Mouse (Mus musculus): ENCODE measurements at regions not wholly inside any gene's neighbourhood (a gene's known extent, or its start where the extent isn't known, plus 50 kb on each side); places are given as distances from the start of the nearest gene placed in this dataset.

GRCm38 (mm10) chr8:7894338-7894737 is 766.7 kb downstream of the Efnb2 start:
- no peaks in the 10 kb centered on the region for H3K79me2 ChIP-seq (ENCODE audit: control insufficient read depth, insufficient read depth, low read length, poor library complexity)
- H3K36me3 ChIP-seq (ENCODE audit: control insufficient read depth in 1 of 2, insufficient read depth in 2 of 2, low read length in 2 of 2): no peaks in the 10 kb centered on the region
- no peak overlapping the region for H3K9ac ChIP-seq (ENCODE audit: control insufficient read depth, low read depth, low read length, poor library complexity, severe bottlenecking)
- no peaks in the 10 kb centered on the region for H3K27me3 ChIP-seq (ENCODE audit: control insufficient read depth in 1 of 2, insufficient read depth in 2 of 2, low read length in 2 of 2)
- H3K4me3 ChIP-seq (ENCODE audit: control insufficient read depth in 1 of 2, insufficient read depth in 1 of 2, low read depth in 2 of 2, low read length in 2 of 2): no peak overlapping the region
- TF ChIP-seq MYC (IDR thresholded peaks at IDR 0.05; ENCODE audit: low read depth, low read length) (no peak), CTCF (IDR thresholded peaks at IDR 0.05 in 2 of 3, conservative IDR thresholded peaks at IDR 0.05 in 1 of 3; ENCODE audit: control insufficient read depth in 1 of 3, insufficient read depth in 1 of 3, low read depth in 2 of 3, low read length in 3 of 3, poor library complexity in 1 of 3, severe bottlenecking in 1 of 3) (no peak), SIN3A (IDR thresholded peaks at IDR 0.05; ENCODE audit: low read length) (no peak), NELFE (IDR thresholded peaks at IDR 0.05; ENCODE audit: low read depth, low read length) (no peak), GABPA (IDR thresholded peaks at IDR 0.05; ENCODE audit: low read depth, low read length) (no peak), ZNF384 (IDR thresholded peaks at IDR 0.05; ENCODE audit: low read depth, low read length) (no peak), MAZ (IDR thresholded peaks at IDR 0.05; ENCODE audit: low read depth, low read length) (no peak), USF2 (IDR thresholded peaks at IDR 0.05; ENCODE audit: borderline replicate concordance in 1 of 2, insufficient read depth in 1 of 2, low read depth in 1 of 2, low read length in 2 of 2) (no peak), POLR2A (IDR thresholded peaks at IDR 0.05; ENCODE audit: control insufficient read depth in 1 of 2, insufficient read depth in 1 of 2, low read depth in 1 of 2, low read length in 2 of 2, poor library complexity in 1 of 2) (no peak), ELF1 (IDR thresholded peaks at IDR 0.05; ENCODE audit: low read depth, low read length) (no peak), HCFC1 (IDR thresholded peaks at IDR 0.05; ENCODE audit: low read depth, low read length) (no peak), MEF2A (IDR thresholded peaks at IDR 0.05; ENCODE audit: extremely low read depth, insufficient replicate concordance, low read depth, low read length, poor library complexity, severe bottlenecking) (no peak)
- H3K9me3 ChIP-seq (replicated peaks; ENCODE audit: insufficient read depth, low read length): no peaks in the 10 kb centered on the region
- H3K4me1 ChIP-seq (ENCODE audit: control insufficient read depth in 1 of 2, insufficient read depth in 2 of 2, low read length in 2 of 2): no peaks in the 10 kb centered on the region
- no peak for DNase-seq (ENCODE audit: low read depth, low spot score)
- H3K27ac ChIP-seq (ENCODE audit: control insufficient read depth, low read depth, low read length): no peak overlapping the region

- Histone ChIP-seq H3K4me3 (ENCODE audit: control insufficient read depth in 1 of 2, insufficient read depth in 1 of 2, low read depth in 2 of 2, low read length in 2 of 2) (no peak overlapping the region), H3K9me3 (replicated peaks; ENCODE audit: insufficient read depth, low read length) (no peaks in the 10 kb centered on the region), H3K36me3 (ENCODE audit: control insufficient read depth in 1 of 2, insufficient read depth in 2 of 2, low read length in 2 of 2) (no peaks in the 10 kb centered on the region), H3K27ac (ENCODE audit: control insufficient read depth, low read depth, low read length) (no peak overlapping the region), H3K27me3 (ENCODE audit: control insufficient read depth in 1 of 2, insufficient read depth in 2 of 2, low read length in 2 of 2) (no peaks in the 10 kb centered on the region), H3K9ac (ENCODE audit: control insufficient read depth, low read depth, low read length, poor library complexity, severe bottlenecking) (no peak overlapping the region), H3K4me1 (ENCODE audit: control insufficient read depth in 1 of 2, insufficient read depth in 2 of 2, low read length in 2 of 2) (no peaks in the 10 kb centered on the region), H3K79me2 (ENCODE audit: control insufficient read depth, insufficient read depth, low read length, poor library complexity) (no peaks in the 10 kb centered on the region)
- TF ChIP-seq TAL1 (IDR thresholded peaks at IDR 0.05; ENCODE audit: low read length): no peak
- TF ChIP-seq BHLHE40 (IDR thresholded peaks at IDR 0.05; ENCODE audit: borderline replicate concordance, low read depth, low read length): no peak
- TF ChIP-seq POLR2A (IDR thresholded peaks at IDR 0.05; ENCODE audit: control insufficient read depth in 1 of 2, insufficient read depth in 1 of 2, low read depth in 1 of 2, low read length in 2 of 2, poor library complexity in 1 of 2): no peak
- no peak for TF ChIP-seq ETS1 (IDR thresholded peaks at IDR 0.05; ENCODE audit: low read depth, low read length)
- no peak for TF ChIP-seq KAT2A (conservative IDR thresholded peaks at IDR 0.05; ENCODE audit: low read depth, low read length)
- TF ChIP-seq ZNF384 (IDR thresholded peaks at IDR 0.05; ENCODE audit: low read depth, low read length): no peak
- no peak for TF ChIP-seq JUND (IDR thresholded peaks at IDR 0.05; ENCODE audit: low read depth, low read length)
- TF ChIP-seq NRF1 (IDR thresholded peaks at IDR 0.05; ENCODE audit: insufficient read depth, low read depth, low read length, poor library complexity, severe bottlenecking): no peak
- TF ChIP-seq MYC (IDR thresholded peaks at IDR 0.05; ENCODE audit: low read depth, low read length): no peak
- no peak for DNase-seq (ENCODE audit: low read depth, low spot score)
Observed at GRCm38 (mm10) chr8:7853169-7853568, 807.9 kb downstream of the Efnb2 start.
